1 mouse cellular context compared by ENCODE assay signal in genomic region chr2:22776568-22777230, GRCm38 (mm10).
TF ChIP-seq lines count a peak whose summit lies in the region.

No protein-coding gene starts in this region.

TF ChIP-seq in CH12.LX, 34 proteins besides CTCF, POLR2A, EP300 and RAD21 (continued from another document):
- no peak for TF ChIP-seq JUND (conservative IDR thresholded peaks at IDR 0.05; ENCODE audit: low read depth, low read length)
- TF ChIP-seq NELFE (IDR thresholded peaks at IDR 0.05; ENCODE audit: low read depth, low read length), result no peak
- no peak for TF ChIP-seq MEF2A (IDR thresholded peaks at IDR 0.05; ENCODE audit: borderline replicate concordance, low read depth, low read length)
- no peak for TF ChIP-seq RCOR1 (conservative IDR thresholded peaks at IDR 0.05; ENCODE audit: low read depth, low read length)
- TF ChIP-seq MYC (IDR thresholded peaks at IDR 0.05; ENCODE audit: low read depth, low read length), result no peak
- no peak for TF ChIP-seq ELF1 (IDR thresholded peaks at IDR 0.05; ENCODE audit: low read depth, low read length)
- no peak for TF ChIP-seq ZNF384 (IDR thresholded peaks at IDR 0.05; ENCODE audit: low read depth, low read length)
